Mouse (Mus musculus): ENCODE measurements around the gene Psmd5. TPM values are rescaled to one million over a fixed set of nuclear protein-coding genes. Genes with fewer than 3 reads are reported as not detected.

Psmd5 gene
- polyA plus RNA-seq, 1 experiment: 3.4 TPM

GRCm38 (mm10) chr2:34909719-34910118, 35.0 kb upstream of the Psmd5 start:
- Histone ChIP-seq H3K9me3 (no peaks in the 10 kb centered on the region), H3K4me1 (peaks cover 42% of the 10 kb centered on the region), H3K36me3 (replicated peaks; ENCODE audit: low read length) (peaks cover 9% of the 10 kb centered on the region), H3K27me3 (replicated peaks) (peaks cover 47% of the 10 kb centered on the region), H3K4me3 (replicated peaks) (no peak overlapping the region)
- TF ChIP-seq FLI1 (IDR thresholded peaks at IDR 0.05; ENCODE audit: low read length) (no peak), GATA1 (IDR thresholded peaks at IDR 0.05; ENCODE audit: borderline replicate concordance, low read length) (no peak)

DNA sequence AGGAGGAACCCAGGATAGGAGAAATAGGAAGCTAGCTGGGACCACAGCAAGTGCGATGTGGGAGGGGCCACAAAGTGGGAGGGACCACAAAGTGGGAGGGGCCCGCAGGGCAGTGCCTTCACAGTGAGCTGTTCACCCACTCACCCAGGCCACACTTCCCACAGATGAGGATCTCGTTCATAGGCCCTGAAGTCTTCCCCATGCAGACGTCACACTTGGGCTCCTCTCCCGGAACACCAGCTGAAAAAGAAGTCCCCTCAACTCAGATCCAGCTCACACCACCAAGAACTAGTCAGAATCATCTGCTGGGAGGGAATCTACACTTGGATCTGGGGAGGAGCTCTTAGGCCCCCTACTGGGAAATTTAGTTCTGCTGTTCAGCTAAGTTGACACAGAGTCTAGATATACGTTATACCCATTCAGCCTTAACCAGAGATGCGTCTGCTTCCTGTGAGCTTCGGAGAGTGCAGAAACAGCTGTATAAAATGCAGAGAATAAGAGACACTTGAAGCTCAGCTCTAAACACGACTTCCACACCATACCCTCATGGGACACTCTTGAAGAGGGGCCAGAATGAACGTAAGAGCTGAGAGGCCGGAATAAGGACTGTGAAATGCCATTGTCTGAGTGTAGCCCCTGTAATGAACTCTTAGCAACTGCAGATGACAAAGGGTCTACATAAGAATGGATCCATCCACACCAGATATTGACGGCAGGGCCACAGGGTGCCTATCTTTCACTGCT, 32.3 kb upstream of the Psmd5 start:
- Histone ChIP-seq H3K4me1 (peaks cover 43% of the 10 kb centered on the region), H3K9me3 (no peaks in the 10 kb centered on the region), H3K4me3 (replicated peaks) (peak overlapping the region; percentile 75), H3K27me3 (replicated peaks) (peaks cover 22% of the 10 kb centered on the region), H3K36me3 (replicated peaks; ENCODE audit: low read length) (peaks cover 14% of the 10 kb centered on the region)
- TF ChIP-seq FLI1 (IDR thresholded peaks at IDR 0.05; ENCODE audit: low read length) (no peak), GATA1 (IDR thresholded peaks at IDR 0.05; ENCODE audit: borderline replicate concordance, low read length) (no peak)

DNA sequence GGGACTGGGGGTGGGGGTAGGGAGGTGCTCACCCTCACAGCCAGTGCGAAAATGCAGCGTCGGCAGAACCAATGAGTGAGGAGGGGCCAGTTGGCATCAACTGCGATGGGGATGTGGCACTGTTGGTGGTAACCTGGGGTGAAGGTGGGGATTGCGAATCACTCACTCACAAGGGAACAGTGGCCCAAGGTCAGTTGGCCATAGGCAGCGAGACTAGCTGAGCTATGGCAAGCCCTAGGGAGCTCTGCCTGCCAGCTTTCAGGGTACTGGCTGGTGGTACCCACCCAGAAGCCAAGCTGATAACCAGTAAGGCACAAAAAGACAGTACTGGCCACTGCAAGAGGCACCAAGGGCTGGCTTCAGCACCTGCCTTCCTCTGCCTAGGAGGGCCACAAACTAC, 31.7 kb upstream of the Psmd5 start:
- H3K4me1 ChIP-seq: peaks cover 43% of the 10 kb centered on the region
- H3K4me3 ChIP-seq (replicated peaks): peak overlapping the region; percentile 75
- peaks cover 12% of the 10 kb centered on the region for H3K36me3 ChIP-seq (replicated peaks; ENCODE audit: low read length)
- H3K27me3 ChIP-seq (replicated peaks): peaks cover 16% of the 10 kb centered on the region
- TF ChIP-seq GATA1 (IDR thresholded peaks at IDR 0.05; ENCODE audit: borderline replicate concordance, low read length): no peak
- TF ChIP-seq FLI1 (IDR thresholded peaks at IDR 0.05; ENCODE audit: low read length): no peak
- no peaks in the 10 kb centered on the region for H3K9me3 ChIP-seq

- Histone ChIP-seq H3K4me3 (replicated peaks) (peak overlapping the region; percentile 90), H3K4me1 (peaks cover 43% of the 10 kb centered on the region), H3K36me3 (replicated peaks; ENCODE audit: low read length) (peaks cover 18% of the 10 kb centered on the region), H3K9me3 (no peaks in the 10 kb centered on the region), H3K27me3 (replicated peaks) (peaks cover 7% of the 10 kb centered on the region)
- TF ChIP-seq FLI1 (IDR thresholded peaks at IDR 0.05; ENCODE audit: low read length) (no peak), GATA1 (IDR thresholded peaks at IDR 0.05; ENCODE audit: borderline replicate concordance, low read length) (no peak)
Measured at GRCm38 (mm10) chr2:34904849-34905542, 30.2 kb upstream of the Psmd5 start.

GRCm38 (mm10) chr2:34903652-34904405, 29.1 kb upstream of the Psmd5 start:
- TF ChIP-seq FLI1 (IDR thresholded peaks at IDR 0.05; ENCODE audit: low read length): no peak
- TF ChIP-seq GATA1 (IDR thresholded peaks at IDR 0.05; ENCODE audit: borderline replicate concordance, low read length): no peak
- H3K27me3 ChIP-seq (replicated peaks): peaks cover 4% of the 10 kb centered on the region
- no peaks in the 10 kb centered on the region for H3K9me3 ChIP-seq
- peaks cover 25% of the 10 kb centered on the region for H3K36me3 ChIP-seq (replicated peaks; ENCODE audit: low read length)
- peaks cover 44% of the 10 kb centered on the region for H3K4me1 ChIP-seq
- peak overlapping the region; percentile 90 for H3K4me3 ChIP-seq (replicated peaks)

GRCm38 (mm10) chr2:34903191-34903590, 28.4 kb upstream of the Psmd5 start:
- Histone ChIP-seq H3K27me3 (replicated peaks) (peaks cover 4% of the 10 kb centered on the region), H3K36me3 (replicated peaks; ENCODE audit: low read length) (peaks cover 26% of the 10 kb centered on the region), H3K4me3 (replicated peaks) (no peak overlapping the region), H3K4me1 (peaks cover 51% of the 10 kb centered on the region), H3K9me3 (no peaks in the 10 kb centered on the region)
- TF ChIP-seq FLI1 (IDR thresholded peaks at IDR 0.05; ENCODE audit: low read length) (no peak), GATA1 (IDR thresholded peaks at IDR 0.05; ENCODE audit: borderline replicate concordance, low read length) (no peak)

DNA sequence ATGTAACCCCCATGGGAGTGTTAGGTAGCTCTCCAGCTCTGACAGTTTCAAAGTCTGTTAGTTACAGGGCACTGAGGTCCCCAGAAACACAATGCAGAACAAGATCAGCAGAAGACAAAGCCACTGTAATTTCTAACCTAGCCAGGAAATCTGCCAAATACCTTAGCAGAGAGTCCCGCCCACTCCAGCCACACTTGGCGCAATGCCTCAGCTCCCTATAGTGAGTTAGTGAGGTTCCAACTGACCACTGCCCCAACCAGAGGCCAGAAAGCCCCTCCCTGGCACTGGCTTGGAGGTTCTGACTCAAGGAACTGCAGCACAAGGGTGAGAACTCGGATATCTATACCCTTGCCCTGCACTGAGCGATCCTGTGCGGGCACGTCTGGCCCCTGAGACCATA, 28.0 kb upstream of the Psmd5 start:
- H3K36me3 ChIP-seq (replicated peaks; ENCODE audit: low read length): peaks cover 26% of the 10 kb centered on the region
- no peak overlapping the region for H3K4me3 ChIP-seq (replicated peaks)
- H3K9me3 ChIP-seq: no peaks in the 10 kb centered on the region
- H3K4me1 ChIP-seq: peaks cover 55% of the 10 kb centered on the region
- TF ChIP-seq GATA1 (IDR thresholded peaks at IDR 0.05; ENCODE audit: borderline replicate concordance, low read length): no peak
- TF ChIP-seq FLI1 (IDR thresholded peaks at IDR 0.05; ENCODE audit: low read length): no peak
- H3K27me3 ChIP-seq (replicated peaks): peaks cover 4% of the 10 kb centered on the region

- peaks cover 57% of the 10 kb centered on the region for H3K4me1 ChIP-seq
- H3K27me3 ChIP-seq (replicated peaks): peaks cover 4% of the 10 kb centered on the region
- no peaks in the 10 kb centered on the region for H3K9me3 ChIP-seq
- H3K36me3 ChIP-seq (replicated peaks; ENCODE audit: low read length): peaks cover 30% of the 10 kb centered on the region
- TF ChIP-seq GATA1 (IDR thresholded peaks at IDR 0.05; ENCODE audit: borderline replicate concordance, low read length) (no peak), FLI1 (IDR thresholded peaks at IDR 0.05; ENCODE audit: low read length) (no peak)
- H3K4me3 ChIP-seq (replicated peaks): no peak overlapping the region
Measured at GRCm38 (mm10) chr2:34901726-34902125, 27.0 kb upstream of the Psmd5 start.

GRCm38 (mm10) chr2:34900412-34900811, 25.6 kb upstream of the Psmd5 start:
- TF ChIP-seq GATA1 (IDR thresholded peaks at IDR 0.05; ENCODE audit: borderline replicate concordance, low read length) (no peak), FLI1 (IDR thresholded peaks at IDR 0.05; ENCODE audit: low read length) (no peak)
- peaks cover 39% of the 10 kb centered on the region for H3K36me3 ChIP-seq (replicated peaks; ENCODE audit: low read length)
- no peak overlapping the region for H3K4me3 ChIP-seq (replicated peaks)
- peaks cover 11% of the 10 kb centered on the region for H3K27me3 ChIP-seq (replicated peaks)
- H3K4me1 ChIP-seq: peaks cover 52% of the 10 kb centered on the region
- H3K9me3 ChIP-seq: no peaks in the 10 kb centered on the region
